Mouse (Mus musculus) heart, embryonic 12.5 days (tissue): ENCODE results near the gene Lmntd1. TPM values are rescaled to one million over a fixed set of nuclear protein-coding genes. Genes with fewer than 3 reads are reported as not detected.

ENCODE experiments used
- ATAC-seq: fragments of 200-750 bp; cut with Nextera tagmentation; 2 replicates; pipeline ENCODE4 v1.8.0; 2017; ENCODE audit warnings: moderate TSS enrichment, moderate library complexity; ENCODE audit not compliant: insufficient number of reproducible peaks, low FRiP score
- H3K27ac ChIP-seq: fragments of 300-500 bp; sonication (generic); 2 replicates; pipeline ENCODE4 v1.5.1; 2016; ENCODE audit warnings: mild to moderate bottlenecking, moderate library complexity; ENCODE audit not compliant: poor library complexity, severe bottlenecking
- H3K27me3 ChIP-seq: fragments of 300-500 bp; sonication (generic); replicated peaks from 2 replicates; pipeline ENCODE4 v1.6.1; 2016; ENCODE audit warnings: mild to moderate bottlenecking, moderate library complexity
- H3K36me3 ChIP-seq: fragments of 300-500 bp; sonication (generic); 2 replicates; pipeline ENCODE4 v1.6.1; 2016; ENCODE audit warnings: mild to moderate bottlenecking, moderate library complexity
- H3K4me1 ChIP-seq: fragments of 300-500 bp; sonication (generic); replicated peaks from 2 replicates; pipeline ENCODE4 v1.6.1; 2016; ENCODE audit warnings: mild to moderate bottlenecking
- H3K4me2 ChIP-seq: fragments of 300-500 bp; sonication (generic); 2 replicates; pipeline ENCODE4 v1.6.1; 2016; ENCODE audit warnings: mild to moderate bottlenecking, moderate library complexity
- H3K4me3 ChIP-seq: fragments of 300-500 bp; sonication (generic); 2 replicates; pipeline ENCODE4 v1.5.1; 2016; ENCODE audit warnings: mild to moderate bottlenecking
- H3K9ac ChIP-seq: fragments of 300-500 bp; sonication (generic); 2 replicates; pipeline ENCODE4 v1.6.1; 2016; ENCODE audit warnings: mild to moderate bottlenecking, moderate library complexity
- H3K9me3 ChIP-seq: fragments of 300-500 bp; sonication (generic); replicated peaks from 2 replicates; pipeline ENCODE4 v1.6.1; 2016; ENCODE audit warnings: mild to moderate bottlenecking, moderate library complexity
- WGBS: fragments of 180-500 bp; shearing (Covaris S2); methylation state at CpG from one replicate; pipeline ENCODE4 v1.1.7; 2016; 5-methylcytosine and 5-hydroxymethylcytosine counted together
- polyA plus RNA-seq: library from polyadenylated mRNA; unstranded; fragments of >200 nt; fragmentation: Nextera tagmentation; extraction: Ambion mirVana; gene quantifications from 2 replicates; pipeline ENCODE4 v1.2.1, GENCODE M21; 2016

Lmntd1 gene
- polyA plus RNA-seq, 1 experiment from 2014 or later, result 7.0 TPM

DNA sequence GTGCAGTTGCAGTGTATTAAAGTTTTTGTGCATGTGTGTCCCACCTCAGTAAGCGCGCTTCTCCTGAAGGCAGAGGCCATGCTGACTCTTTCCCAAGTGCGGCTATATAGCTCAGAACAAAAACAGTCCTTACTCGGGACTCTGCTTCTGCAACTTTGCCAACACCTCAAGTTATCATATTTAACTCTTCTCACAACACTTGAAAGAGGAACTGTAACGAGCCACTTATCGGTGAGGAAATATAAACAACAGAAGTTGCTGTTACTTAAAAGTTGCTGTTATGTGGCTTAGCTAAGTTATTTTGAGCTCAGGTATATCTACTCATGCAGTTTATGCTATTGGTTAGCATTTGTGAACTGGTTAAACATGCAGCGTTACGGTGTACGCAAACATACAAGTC, 90.8 kb downstream of the Lmntd1 start:
- H3K36me3 ChIP-seq, result no peaks in the 10 kb centered on the region
- H3K27me3 ChIP-seq, result no peaks in the 10 kb centered on the region
- H3K4me1 ChIP-seq, result 0 out of 2 replicates have a peak, but pooled peaks cover 6% of the 10 kb centered on the region
- ATAC-seq, result no peak
- no peak overlapping the region for H3K27ac ChIP-seq
- H3K9ac ChIP-seq, result no peak overlapping the region
- H3K9me3 ChIP-seq, result peaks cover 7% of the 10 kb centered on the region; the same call in 1 of the 2 replicates
- no peak overlapping the region for H3K4me3 ChIP-seq
- WGBS, result 81% methylated on average over 9 of the region's 9 CpGs
- H3K4me2 ChIP-seq, result no peak overlapping the region

DNA sequence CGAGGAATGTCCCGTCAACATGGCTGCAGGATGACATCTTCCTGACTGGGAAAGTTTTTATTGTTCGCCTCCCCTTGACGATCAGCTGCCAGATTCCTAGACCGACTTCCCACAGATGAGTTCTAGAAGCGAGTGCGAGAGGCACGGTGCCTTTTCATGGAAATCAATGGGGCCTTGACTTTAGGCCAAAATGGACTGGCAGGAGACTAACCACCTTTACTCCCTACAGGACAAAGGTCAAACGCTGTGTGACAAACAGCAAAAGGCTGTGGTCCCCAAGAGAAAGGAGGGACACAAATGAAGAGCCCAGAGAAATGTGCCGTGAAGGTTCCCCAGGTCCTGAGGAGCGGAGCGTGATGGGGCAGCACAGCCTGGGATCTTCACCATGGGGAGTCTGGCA, 91.5 kb downstream of the Lmntd1 start:
- peaks cover 7% of the 10 kb centered on the region; the same call in 1 of the 2 replicates for H3K9me3 ChIP-seq
- no peaks in the 10 kb centered on the region for H3K36me3 ChIP-seq
- no peak overlapping the region for H3K4me3 ChIP-seq
- H3K27me3 ChIP-seq, result no peaks in the 10 kb centered on the region
- WGBS, result 86% methylated on average over 12 of the region's 12 CpGs
- no peak for ATAC-seq
- no peak overlapping the region for H3K9ac ChIP-seq
- H3K27ac ChIP-seq, result no peak overlapping the region
- no peak overlapping the region for H3K4me2 ChIP-seq
- 0 out of 2 replicates have a peak, but pooled peaks cover 6% of the 10 kb centered on the region for H3K4me1 ChIP-seq

DNA sequence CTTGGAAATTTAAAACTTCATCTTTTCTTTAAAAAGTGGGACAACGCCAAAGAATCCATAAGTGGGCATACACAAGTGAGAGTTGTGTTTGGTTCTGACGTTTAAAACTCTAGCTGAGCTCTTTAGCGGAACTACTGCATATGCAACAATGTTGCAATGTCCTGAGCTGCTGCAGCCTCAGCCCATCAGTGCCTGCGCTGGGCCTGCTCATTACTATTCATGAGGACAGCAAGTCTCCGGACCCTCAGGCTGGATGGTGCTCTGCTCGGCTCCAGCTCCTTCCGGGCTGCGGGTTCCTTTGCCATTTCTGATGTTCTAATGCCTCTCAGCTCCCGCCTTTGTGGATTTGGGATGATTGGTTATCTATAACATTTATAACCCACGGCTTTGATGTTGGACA, 97.1 kb downstream of the Lmntd1 start:
- Histone ChIP-seq H3K4me1 (peaks cover 6% of the 10 kb centered on the region), H3K9me3 (peaks cover 7% of the 10 kb centered on the region; the same call in 1 of the 2 replicates), H3K4me2 (no peak overlapping the region), H3K27ac (no peak overlapping the region), H3K4me3 (no peak overlapping the region), H3K27me3 (no peaks in the 10 kb centered on the region), H3K36me3 (no peaks in the 10 kb centered on the region), H3K9ac (no peak overlapping the region)
- no peak for ATAC-seq
- WGBS, result 44% methylated on average over 10 of the region's 10 CpGs

DNA sequence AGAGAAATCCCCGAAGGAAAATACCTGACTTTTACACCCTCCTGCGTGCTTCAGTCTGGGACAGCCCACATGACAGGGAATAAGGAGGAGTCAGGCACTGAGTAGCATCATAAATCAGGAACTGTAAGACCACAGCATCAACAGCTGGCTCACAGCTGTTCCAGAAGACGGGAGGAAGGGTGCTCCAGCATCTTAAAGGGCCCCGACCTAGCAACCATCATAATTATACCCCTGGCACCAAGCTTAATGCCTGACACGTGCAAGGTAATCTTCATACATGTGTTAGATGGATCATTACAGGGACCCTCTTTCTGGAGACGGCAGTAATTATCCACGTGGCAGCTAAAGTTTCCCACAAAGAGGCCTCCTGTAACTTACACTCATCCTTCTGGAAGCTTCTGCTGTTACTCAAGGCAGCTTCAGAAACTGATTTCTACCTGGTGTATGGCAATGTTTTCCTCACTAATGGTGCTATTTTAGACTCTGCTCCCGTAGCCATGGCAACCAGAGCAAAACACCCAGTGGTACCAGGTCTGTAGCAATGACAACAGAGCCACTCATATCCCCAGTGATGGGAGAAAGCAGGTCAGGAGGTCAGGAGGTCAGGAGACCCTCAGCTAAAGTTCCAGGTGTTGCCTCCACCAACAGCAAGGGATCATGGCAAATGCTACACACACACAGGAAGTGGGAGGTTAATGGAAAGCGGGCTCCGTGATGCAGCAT, 98.1 kb downstream of the Lmntd1 start:
- H3K27me3 ChIP-seq, result no peaks in the 10 kb centered on the region
- 71% methylated on average over 10 of the region's 10 CpGs for WGBS

DNA sequence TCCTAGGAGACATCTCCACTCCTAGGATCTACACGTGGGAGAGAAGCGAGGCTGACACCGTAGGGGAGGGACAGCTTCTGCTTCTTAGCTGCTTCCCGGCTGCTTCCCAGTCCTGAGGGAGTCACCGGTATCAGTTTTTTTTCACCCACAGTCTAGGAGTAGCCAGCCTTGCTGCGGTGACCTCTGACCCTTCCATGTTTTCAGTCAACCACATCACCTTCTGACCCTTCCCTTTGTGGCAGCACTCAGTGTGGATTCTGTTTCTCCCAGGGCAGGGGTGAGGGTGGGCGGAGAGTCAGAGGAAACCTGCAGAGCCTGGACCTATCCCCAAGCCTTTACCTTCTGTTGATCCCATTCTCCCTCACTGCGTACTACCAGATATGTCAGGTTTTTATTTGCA, 102.9 kb downstream of the Lmntd1 start:
- no peak overlapping the region for H3K4me3 ChIP-seq
- no peak overlapping the region for H3K4me2 ChIP-seq
- H3K4me1 ChIP-seq, result peaks cover 11% of the 10 kb centered on the region
- no peaks in the 10 kb centered on the region for H3K36me3 ChIP-seq
- no peak overlapping the region for H3K27ac ChIP-seq
- ATAC-seq, result no peak
- 56% methylated on average over 8 of the region's 8 CpGs for WGBS
- H3K27me3 ChIP-seq, result no peaks in the 10 kb centered on the region
- H3K9ac ChIP-seq, result no peak overlapping the region
- no peaks in the 10 kb centered on the region for H3K9me3 ChIP-seq

More for the DNA sequence above, 98.1 kb downstream of the Lmntd1 start:
- Histone ChIP-seq H3K9ac (no peak overlapping the region), H3K4me1 (peaks cover 11% of the 10 kb centered on the region), H3K4me2 (no peak overlapping the region), H3K36me3 (no peaks in the 10 kb centered on the region), H3K4me3 (no peak overlapping the region), H3K9me3 (peaks cover 7% of the 10 kb centered on the region; the same call in 1 of the 2 replicates), H3K27ac (no peak overlapping the region)
- no peak for ATAC-seq

DNA sequence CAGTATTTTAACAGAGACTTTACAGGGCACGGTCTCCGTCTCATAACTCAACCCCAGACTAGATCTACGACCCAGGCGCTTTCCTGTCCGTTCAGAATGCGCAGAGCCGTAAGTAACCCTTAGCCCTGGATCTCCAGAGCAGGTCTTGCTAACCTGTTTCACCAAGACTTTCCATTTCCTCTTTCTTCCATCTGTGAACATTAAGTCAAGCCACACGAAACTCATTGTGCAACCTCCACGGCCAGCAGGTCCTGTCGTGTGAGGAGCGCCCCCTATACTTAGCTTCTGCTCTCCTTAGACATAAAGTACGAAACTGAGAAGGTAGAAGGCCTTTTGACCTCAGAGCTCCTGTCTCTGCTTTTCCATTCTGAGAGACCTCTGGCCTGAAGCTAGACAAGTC, 105.3 kb downstream of the Lmntd1 start:
- Histone ChIP-seq H3K4me2 (no peak overlapping the region), H3K9me3 (no peaks in the 10 kb centered on the region), H3K27ac (no peak overlapping the region), H3K27me3 (no peaks in the 10 kb centered on the region), H3K4me3 (no peak overlapping the region), H3K4me1 (peaks cover 11% of the 10 kb centered on the region), H3K9ac (no peak overlapping the region), H3K36me3 (no peaks in the 10 kb centered on the region)
- WGBS, result 85% methylated on average over 12 of the region's 12 CpGs
- no peak for ATAC-seq

DNA sequence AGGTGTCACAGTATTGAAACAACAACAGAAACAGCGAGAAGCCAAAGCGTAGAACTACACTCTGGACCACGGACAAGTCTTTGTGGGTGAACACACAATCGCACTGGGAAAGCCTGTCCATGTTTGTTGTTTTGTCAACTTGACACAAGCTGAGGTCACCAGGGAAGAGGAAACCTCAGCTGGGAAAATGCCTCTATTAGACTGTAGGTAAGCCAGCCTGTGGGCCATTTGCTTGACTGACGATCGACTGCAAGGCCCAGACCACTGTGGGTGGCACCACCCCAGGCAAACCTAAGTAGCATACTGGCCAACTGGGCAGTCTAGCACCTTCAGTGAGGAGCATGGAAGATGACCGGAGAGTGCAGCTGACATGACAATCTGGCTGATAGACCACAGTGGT, 112.4 kb downstream of the Lmntd1 start:
- H3K27ac ChIP-seq, result no peak overlapping the region
- 91% methylated on average over 7 of the region's 7 CpGs for WGBS
- H3K4me2 ChIP-seq, result no peak overlapping the region

DNA sequence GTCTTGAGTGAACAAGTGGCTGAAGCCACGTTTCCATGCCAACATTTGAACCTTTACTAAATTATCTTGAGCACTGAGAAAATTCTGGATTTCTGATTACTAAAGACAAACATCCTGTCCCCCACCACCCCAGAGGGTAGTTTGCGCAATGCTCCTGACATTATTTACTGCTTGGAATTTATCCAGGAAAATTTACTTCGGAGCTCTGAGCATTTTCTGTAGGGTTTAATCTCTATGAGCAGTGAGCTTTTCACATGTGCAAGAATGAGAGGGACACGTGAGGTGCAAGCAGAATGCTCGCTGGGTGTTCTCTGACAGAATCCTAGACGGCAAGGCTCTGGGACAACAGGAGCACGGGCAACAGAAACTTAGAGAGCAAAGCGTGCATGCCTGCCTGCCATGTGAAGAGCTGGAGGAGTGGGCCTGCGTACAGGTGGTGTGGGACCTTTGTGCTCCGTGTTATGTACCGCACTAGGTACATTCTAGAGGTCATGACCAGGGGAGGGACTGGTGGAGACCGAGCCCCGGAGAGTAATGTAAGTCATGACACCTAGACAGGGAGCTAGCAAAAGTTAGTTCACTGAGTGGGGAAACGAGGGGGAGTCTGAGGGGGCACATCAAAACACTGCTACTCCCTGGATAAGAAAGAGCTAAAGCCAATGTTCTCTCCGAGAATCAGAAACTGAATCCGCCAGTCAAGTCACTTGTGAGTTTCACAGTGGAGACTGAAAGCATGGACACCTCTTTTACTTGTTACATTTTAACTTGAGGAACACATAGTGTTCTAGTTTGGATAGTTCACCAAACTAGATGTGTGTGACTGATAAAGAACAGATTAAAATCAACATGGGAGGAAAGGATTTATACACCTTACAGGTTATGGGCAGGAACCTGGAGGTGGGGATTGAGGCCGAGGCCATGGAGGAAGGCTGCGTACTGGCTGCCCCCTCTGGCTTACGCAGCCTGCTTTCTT, 114.3 kb downstream of the Lmntd1 start:
- Histone ChIP-seq H3K4me3 (no peak overlapping the region), H3K9ac (no peak overlapping the region), H3K27ac (no peak overlapping the region), H3K4me1 (peaks cover 4% of the 10 kb centered on the region; the same call in 1 of the 2 replicates), H3K36me3 (no peaks in the 10 kb centered on the region), H3K27me3 (no peaks in the 10 kb centered on the region), H3K4me2 (no peak overlapping the region), H3K9me3 (peaks cover 6% of the 10 kb centered on the region; the same call in 1 of the 2 replicates)
- ATAC-seq, result 0 out of 2 replicates have a peak, but pooled peaks have one; percentile 3
- 74% methylated on average over 19 of the region's 19 CpGs for WGBS

More for the DNA sequence above, 112.4 kb downstream of the Lmntd1 start:
- ATAC-seq, result no peak
- no peak overlapping the region for H3K4me3 ChIP-seq
- peaks cover 4% of the 10 kb centered on the region; the same call in 1 of the 2 replicates for H3K4me1 ChIP-seq
- H3K36me3 ChIP-seq, result no peaks in the 10 kb centered on the region
- H3K9ac ChIP-seq, result no peak overlapping the region
- no peaks in the 10 kb centered on the region for H3K27me3 ChIP-seq
- H3K9me3 ChIP-seq, result peaks cover 6% of the 10 kb centered on the region; the same call in 1 of the 2 replicates

DNA sequence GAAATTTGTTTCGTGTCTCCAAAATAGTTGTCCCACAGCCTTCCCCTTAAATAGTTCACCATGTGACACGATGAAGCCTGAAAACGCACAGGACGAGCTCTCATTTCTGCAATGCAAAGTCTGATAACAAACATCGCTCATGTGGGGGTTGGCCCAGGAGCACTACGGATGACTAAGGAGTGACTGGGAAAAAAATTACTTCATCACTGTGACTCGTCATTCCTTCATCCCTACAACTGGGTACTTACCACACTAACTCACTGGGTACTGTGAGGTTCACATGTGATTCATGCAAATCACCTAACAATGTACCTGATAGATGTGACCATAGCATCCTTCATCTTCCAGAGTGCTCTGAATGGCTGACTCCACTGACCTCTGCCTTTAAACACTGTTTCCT, 118.4 kb downstream of the Lmntd1 start:
- Histone ChIP-seq H3K9ac (no peak overlapping the region), H3K27ac (no peak overlapping the region), H3K4me1 (no peaks in the 10 kb centered on the region), H3K4me2 (no peak overlapping the region), H3K27me3 (no peaks in the 10 kb centered on the region), H3K9me3 (no peaks in the 10 kb centered on the region), H3K4me3 (no peak overlapping the region), H3K36me3 (no peaks in the 10 kb centered on the region)
- 76% methylated on average over 7 of the region's 7 CpGs for WGBS
- no peak for ATAC-seq

DNA sequence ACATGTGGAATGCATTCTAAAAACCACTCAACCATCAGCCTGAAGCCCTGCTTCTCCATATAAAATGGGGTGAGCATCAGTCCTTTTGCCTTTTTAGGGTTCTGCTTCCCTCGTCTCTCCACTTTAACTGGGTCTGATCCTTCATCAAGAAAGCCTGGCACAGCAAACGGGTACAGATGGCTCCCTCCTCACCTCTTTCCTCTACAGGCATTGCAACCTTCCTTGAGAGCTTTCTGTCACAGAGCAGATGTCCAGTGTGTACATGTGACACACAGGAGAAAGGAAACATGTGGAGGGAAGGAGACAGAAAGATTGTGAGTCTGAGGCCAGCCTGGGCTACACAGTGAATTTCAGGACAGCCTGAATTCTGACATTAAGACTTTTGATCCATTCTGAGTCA, 125.9 kb downstream of the Lmntd1 start:
- no peak for ATAC-seq
- Histone ChIP-seq H3K27me3 (no peaks in the 10 kb centered on the region), H3K4me2 (no peak overlapping the region), H3K36me3 (no peaks in the 10 kb centered on the region), H3K9me3 (0 out of 2 replicates have a peak, but pooled peaks cover 3% of the 10 kb centered on the region), H3K9ac (no peak overlapping the region), H3K4me3 (no peak overlapping the region), H3K27ac (no peak overlapping the region), H3K4me1 (peaks cover 17% of the 10 kb centered on the region)
- WGBS, result 74% methylated on average over 2 of the region's 2 CpGs
